Mouse (Mus musculus) cerebellum, adult 9-10 months (tissue): Measurements from ENCODE around the gene Mrgprg.
A peak's percentile ranks its signal among the peaks of the same experiment; 100 is the strongest.

ENCODE experiments used
- DNase-seq: peaks from one replicate; pipeline ENCODE4 v3.0.0; 2022

Gene Mrgprg

GRCm38 (mm10) chr7:143766893-143767292, at the start of gene Mrgprg:
Gene Mrgprg (minus strand): TSS chr7:143766993.
- no peak for DNase-seq

GRCm38 (mm10) chr7:143808909-143809308, 42.1 kb upstream of the Mrgprg start:
- DNase-seq: no peak

GRCm38 (mm10) chr7:143805199-143805624, 38.4 kb upstream of the Mrgprg start:
- DNase-seq: no peak

- DNase-seq: no peak
Measured at GRCm38 (mm10) chr7:143801195-143802065, 34.6 kb upstream of the Mrgprg start.

GRCm38 (mm10) chr7:143800770-143801169, 34.0 kb upstream of the Mrgprg start:
- DNase-seq: no peak

GRCm38 (mm10) chr7:143798783-143799182, 32.0 kb upstream of the Mrgprg start:
- DNase-seq: no peak

GRCm38 (mm10) chr7:143793121-143793520, 26.3 kb upstream of the Mrgprg start:
- no peak for DNase-seq

GRCm38 (mm10) chr7:143792336-143792985, 25.7 kb upstream of the Mrgprg start:
- DNase-seq: no peak

GRCm38 (mm10) chr7:143783996-143784829, 17.4 kb upstream of the Mrgprg start, which contains the start of gene Mrgpre:
Gene Mrgpre (minus strand): TSS chr7:143784500.
- DNase-seq: peak; percentile 32

- no peak for DNase-seq
Measured at GRCm38 (mm10) chr7:143783378-143783995, 16.7 kb upstream of the Mrgprg start.

- no peak for DNase-seq
Measured at GRCm38 (mm10) chr7:143777375-143777774, 10.6 kb upstream of the Mrgprg start.

GRCm38 (mm10) chr7:143776137-143776536, 9.3 kb upstream of the Mrgprg start:
- no peak for DNase-seq

- no peak for DNase-seq
Measured at GRCm38 (mm10) chr7:143769461-143769860, 2.7 kb upstream of the Mrgprg start.

GRCm38 (mm10) chr7:143768267-143768666, 1.5 kb upstream of the Mrgprg start:
- DNase-seq: no peak

GRCm38 (mm10) chr7:143764876-143765530, 1.8 kb downstream of the Mrgprg start:
- DNase-seq: no peak

- DNase-seq: no peak
Measured at GRCm38 (mm10) chr7:143763794-143764193, 3.0 kb downstream of the Mrgprg start.

GRCm38 (mm10) chr7:143758956-143759355, 7.8 kb downstream of the Mrgprg start:
- peak; percentile 86 for DNase-seq

GRCm38 (mm10) chr7:143757696-143758095, 9.1 kb downstream of the Mrgprg start:
- DNase-seq: no peak

- DNase-seq: peak; percentile 48
Measured at GRCm38 (mm10) chr7:143757027-143757390, 9.8 kb downstream of the Mrgprg start.

GRCm38 (mm10) chr7:143756125-143757026, 10.4 kb downstream of the Mrgprg start, which contains the start of gene Osbpl5:
Gene Osbpl5 (minus strand): TSS chr7:143756985.
- no peak for DNase-seq
